Mouse (Mus musculus): ENCODE results near the gene Pabpn1l.
A peak's percentile ranks its signal among the peaks of the same experiment; 100 is the strongest.

DNA sequence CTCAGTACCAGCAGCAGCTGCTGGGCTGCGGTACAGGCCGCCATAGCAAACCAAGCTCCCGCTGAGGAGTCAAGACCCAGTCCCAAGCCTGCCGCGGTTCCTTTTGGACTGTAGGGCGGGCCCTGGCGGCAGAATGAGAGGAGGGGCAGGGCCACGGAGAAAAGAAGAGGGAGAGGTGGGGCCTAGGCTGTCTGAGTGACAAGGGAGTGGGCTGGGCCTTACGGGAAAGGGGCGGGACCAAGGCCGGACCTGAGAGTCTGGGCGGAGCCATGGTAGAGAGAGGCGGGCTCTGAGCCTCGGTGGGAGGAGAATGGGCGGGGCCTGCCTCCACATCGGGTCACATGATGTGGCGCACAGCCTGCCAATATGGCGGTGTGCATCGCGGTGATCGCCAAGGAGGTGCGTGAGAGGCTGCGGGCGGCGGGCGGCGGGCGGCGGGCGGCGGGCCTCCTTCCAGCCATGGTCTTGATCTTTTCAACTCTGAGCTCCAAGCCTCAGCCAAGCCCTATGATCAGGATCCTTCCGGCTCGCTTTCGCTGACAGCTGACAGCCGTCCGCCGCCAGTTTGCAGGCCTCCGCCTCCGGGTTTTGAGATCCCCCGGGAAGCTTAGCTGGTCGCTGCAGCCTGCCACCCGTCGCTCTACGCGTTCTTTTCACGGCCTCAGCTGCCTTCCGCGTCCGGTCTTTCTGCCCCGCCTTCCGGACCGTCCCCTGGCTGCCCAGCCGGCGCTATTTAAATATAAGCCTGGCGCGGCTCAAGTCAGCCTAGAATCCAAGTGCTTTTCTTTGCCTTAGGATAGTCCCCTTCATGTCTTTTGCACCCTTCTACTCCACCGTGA is 11.0 kb downstream of the Pabpn1l start, which contains the start of the genes Galns and Trappc2l:
- TF ChIP-seq CTCF (IDR thresholded peaks at IDR 0.05) (peak; percentile 61), POLR2A (IDR thresholded peaks at IDR 0.05; ENCODE audit: insufficient read depth, low read depth, low read length) (peak; percentile 76), EP300 (IDR thresholded peaks at IDR 0.05; ENCODE audit: insufficient read depth, low read depth, low read length) (no peak)
